Mouse (Mus musculus): Measurements from ENCODE around the gene Tenm4.
A peak's percentile ranks its signal among the peaks of the same experiment; 100 is the strongest.

The Tenm4 gene

GRCm38 (mm10) chr7:96525344-96525743 is 354.3 kb downstream of the Tenm4 start:
- no peak for DNase-seq (ENCODE audit: low spot score)

- no peak for DNase-seq (ENCODE audit: low spot score)
These were observed 359.8 kb downstream of the Tenm4 start for GRCm38 (mm10) chr7:96530571-96531426.

GRCm38 (mm10) chr7:96531954-96532737 is 361.1 kb downstream of the Tenm4 start:
- DNase-seq (ENCODE audit: low spot score), result no peak

GRCm38 (mm10) chr7:96532804-96533400 is 361.9 kb downstream of the Tenm4 start:
- no peak for DNase-seq (ENCODE audit: low spot score)

GRCm38 (mm10) chr7:96536313-96536880 is 365.4 kb downstream of the Tenm4 start:
- DNase-seq (ENCODE audit: low spot score), result no peak

- DNase-seq (ENCODE audit: low spot score), result no peak
These were observed 368.4 kb downstream of the Tenm4 start for GRCm38 (mm10) chr7:96539248-96540034.

GRCm38 (mm10) chr7:96540458-96541096 is 369.5 kb downstream of the Tenm4 start:
- no peak for DNase-seq (ENCODE audit: low spot score)

- no peak for DNase-seq (ENCODE audit: low spot score)
These were observed 374.9 kb downstream of the Tenm4 start for GRCm38 (mm10) chr7:96545979-96546378.

- DNase-seq (ENCODE audit: low spot score), result no peak
These were observed 380.8 kb downstream of the Tenm4 start for GRCm38 (mm10) chr7:96551809-96552208.

GRCm38 (mm10) chr7:96552292-96552860 is 381.3 kb downstream of the Tenm4 start:
- DNase-seq (ENCODE audit: low spot score), result no peak

GRCm38 (mm10) chr7:96554277-96554690 is 383.2 kb downstream of the Tenm4 start:
- DNase-seq (ENCODE audit: low spot score), result peak; percentile 41

- no peak for DNase-seq (ENCODE audit: low spot score)
These were observed 384.2 kb downstream of the Tenm4 start for GRCm38 (mm10) chr7:96555294-96555693.

- DNase-seq (ENCODE audit: low spot score), result no peak
These were observed 385.7 kb downstream of the Tenm4 start for GRCm38 (mm10) chr7:96556756-96557155.

- no peak for DNase-seq (ENCODE audit: low spot score)
These were observed 391.8 kb downstream of the Tenm4 start for GRCm38 (mm10) chr7:96562890-96563289.

GRCm38 (mm10) chr7:96563329-96564065 is 392.5 kb downstream of the Tenm4 start:
- DNase-seq (ENCODE audit: low spot score), result no peak

- peak; percentile 55 for DNase-seq (ENCODE audit: low spot score)
These were observed 394.8 kb downstream of the Tenm4 start for GRCm38 (mm10) chr7:96565806-96566205.

- no peak for DNase-seq (ENCODE audit: low spot score)
These were observed 395.2 kb downstream of the Tenm4 start for GRCm38 (mm10) chr7:96566260-96566659.

GRCm38 (mm10) chr7:96568034-96568433 is 397.0 kb downstream of the Tenm4 start:
- DNase-seq (ENCODE audit: low spot score), result no peak

- DNase-seq (ENCODE audit: low spot score), result peak; percentile 49
These were observed 399.9 kb downstream of the Tenm4 start for GRCm38 (mm10) chr7:96570965-96571364.

GRCm38 (mm10) chr7:96572995-96573394 is 401.9 kb downstream of the Tenm4 start:
- DNase-seq (ENCODE audit: low spot score), result no peak

Measured in adipocyte (in vitro differentiated cells).